Mouse (Mus musculus) ES-E14 (cell line): ENCODE measurements at regions not wholly inside any gene's neighbourhood (a gene's known extent, or its start where the extent isn't known, plus 50 kb on each side); places are given as distances from the start of the nearest gene placed in this dataset.

Experiments used
- DNase-seq: peaks from one replicate; pipeline ENCODE4 v3.0.0-alpha.2; 2013; ENCODE audit warnings: low read depth, low spot score
- H3K27ac ChIP-seq: 2 replicates; pipeline ENCODE4 v1.5.1; 2012; ENCODE audit warnings: low read depth, mild to moderate bottlenecking, low read length, moderate library complexity, mixed read lengths; ENCODE audit not compliant: poor library complexity, insufficient read depth, severe bottlenecking
- H3K36me3 ChIP-seq: 2 replicates; pipeline ENCODE4 v1.6.1; 2012; ENCODE audit warnings: mild to moderate bottlenecking, low read length, moderate library complexity, mixed read lengths; ENCODE audit not compliant: control insufficient read depth, poor library complexity, insufficient read depth, severe bottlenecking
- H3K4me1 ChIP-seq, 2 experiments: fragments of 150-350 bp in 1 of 2; sonication (generic) in 1 of 2; 2 replicates each; pipeline ENCODE4 v1.6.1; 2012; ENCODE audit warnings: low read length in 2 of 2, mild to moderate bottlenecking in 1 of 2, mixed read lengths in 1 of 2; ENCODE audit not compliant: control insufficient read depth in 2 of 2, insufficient read depth in 2 of 2, poor library complexity in 1 of 2
- H3K4me3 ChIP-seq, 2 experiments: fragments of 150-350 bp in 1 of 2; sonication (generic) in 1 of 2; 2 replicates each; pipeline ENCODE4 v1.5.1; 2012; ENCODE audit warnings: low read length in 2 of 2, low read depth in 1 of 2, mild to moderate bottlenecking in 1 of 2, mixed read lengths in 1 of 2; ENCODE audit not compliant: insufficient read depth in 1 of 2, poor library complexity in 1 of 2, severe bottlenecking in 1 of 2
- H3K9ac ChIP-seq: 2 replicates; pipeline ENCODE4 v1.6.1; 2012; ENCODE audit warnings: low read depth, mild to moderate bottlenecking, low read length, mixed read lengths; ENCODE audit not compliant: poor library complexity, insufficient read depth, severe bottlenecking
- H3K9me3 ChIP-seq: fragments of 150-350 bp; sonication (generic); 2 replicates; pipeline ENCODE4 v1.6.1; 2012; ENCODE audit warnings: low read depth, mild to moderate bottlenecking, low read length; ENCODE audit not compliant: control insufficient read depth, insufficient read depth
- CHD2 ChIP-seq: IDR thresholded peaks from 2 replicates; pipeline ENCODE4 v1.6.1; 2014; ENCODE audit warnings: mild to moderate bottlenecking, low read depth, low read length, inconsistent platforms
- HCFC1 ChIP-seq: IDR thresholded peaks from 2 replicates; pipeline ENCODE4 v1.6.1; 2012; ENCODE audit warnings: low read length, inconsistent platforms, borderline replicate concordance; ENCODE audit not compliant: insufficient read depth
- MAFK ChIP-seq: IDR thresholded peaks from 2 replicates; pipeline ENCODE4 v1.6.1; 2014; ENCODE audit warnings: mild to moderate bottlenecking, low read depth, low read length, inconsistent platforms; ENCODE audit not compliant: insufficient read depth
- ZC3H11A ChIP-seq: IDR thresholded peaks from 2 replicates; pipeline ENCODE4 v1.6.1; 2012; ENCODE audit warnings: low read depth, mild to moderate bottlenecking, inconsistent platforms, low read length, borderline replicate concordance
- ZNF384 ChIP-seq: IDR thresholded peaks from 2 replicates; pipeline ENCODE4 v1.6.1; 2012; ENCODE audit warnings: low read depth, low read length, inconsistent platforms
- in situ Hi-C, 2 experiments: fragments of 600-800 bp; cut with MboI; formaldehyde crosslinking; loops; one replicate each; pipeline ENCODE4 v1.15.1; 2025; ENCODE audit warnings: low sequenced_read_pairs in 2 of 2, inconsistent platforms in 1 of 2; ENCODE audit not compliant: unreplicated experiment in 2 of 2

- H3K4me3 ChIP-seq = no peak overlapping the region
- H3K9ac ChIP-seq = no peak overlapping the region
- H3K9me3 ChIP-seq = no peaks in the 10 kb centered on the region
- TF ChIP-seq HCFC1 (no peak), ZNF384 (no peak), MAFK (no peak), CHD2 (no peak), ZC3H11A (no peak)
- in situ Hi-C loops = no loop called here
- H3K27ac ChIP-seq = no peak overlapping the region
- no peak for DNase-seq
- no peaks in the 10 kb centered on the region for H3K36me3 ChIP-seq
- no peaks in the 10 kb centered on the region for H3K4me1 ChIP-seq
Observed at GRCm38 (mm10) chr10:84172828-84173321, 267.5 kb downstream of the Nuak1 start.

DNA sequence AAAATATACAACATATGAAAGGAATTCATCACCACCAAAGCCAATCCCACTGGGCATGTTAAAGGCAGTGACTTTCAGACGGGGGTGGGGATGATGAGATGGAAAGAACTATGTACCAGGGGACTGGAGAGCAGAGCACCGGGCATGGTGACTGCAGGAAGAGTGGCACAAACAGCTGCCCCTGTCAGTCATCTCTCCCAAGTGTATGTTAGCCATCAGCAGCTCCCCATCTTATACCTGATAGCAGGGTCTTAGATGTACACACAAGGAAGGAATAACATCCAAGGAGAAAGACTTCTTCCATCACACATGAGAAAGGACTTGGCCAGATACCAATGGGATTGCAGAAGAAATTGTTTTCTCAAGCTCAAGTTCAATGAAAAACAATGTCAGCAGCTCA, 257.2 kb downstream of the Nuak1 start:
- DNase-seq = no peak
- TF ChIP-seq CHD2 = no peak
- TF ChIP-seq MAFK = no peak
- no peak for TF ChIP-seq ZC3H11A
- no peak for TF ChIP-seq ZNF384
- no peak for TF ChIP-seq HCFC1
- Histone ChIP-seq H3K36me3 (no peaks in the 10 kb centered on the region), H3K27ac (no peak overlapping the region), H3K9me3 (no peaks in the 10 kb centered on the region), H3K4me3 (no peak overlapping the region), H3K4me1 (no peaks in the 10 kb centered on the region), H3K9ac (no peak overlapping the region)
- in situ Hi-C loops = no loop called here

DNA sequence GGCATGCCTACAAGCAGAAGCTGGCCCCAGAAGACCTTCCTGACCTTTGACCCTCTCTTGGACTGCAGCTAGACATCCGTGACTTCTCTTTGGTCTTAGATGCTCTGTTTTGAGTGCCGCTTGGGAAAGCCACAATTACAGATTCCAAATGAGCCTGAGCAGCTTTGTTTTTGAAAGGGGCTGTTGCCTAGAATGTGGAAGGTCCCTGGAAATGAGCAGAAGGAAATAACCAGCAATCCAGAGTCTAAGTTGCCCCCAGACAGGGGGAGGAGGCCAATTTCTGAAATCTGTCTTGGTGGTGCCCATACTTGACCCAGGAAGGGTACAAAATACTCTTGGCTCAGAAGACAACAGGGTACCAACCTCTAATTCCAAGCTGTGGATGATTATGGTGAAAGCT, 253.9 kb downstream of the Nuak1 start:
- Histone ChIP-seq H3K9me3 (no peaks in the 10 kb centered on the region), H3K36me3 (no peaks in the 10 kb centered on the region), H3K4me1 (no peaks in the 10 kb centered on the region), H3K27ac (no peak overlapping the region), H3K4me3 (no peak overlapping the region), H3K9ac (no peak overlapping the region)
- in situ Hi-C loops = no loop called here
- no peak for DNase-seq
- TF ChIP-seq ZC3H11A (no peak), MAFK (no peak), HCFC1 (no peak), CHD2 (no peak), ZNF384 (no peak)

GRCm38 (mm10) chr10:84199035-84199434, 241.4 kb downstream of the Nuak1 start:
- in situ Hi-C loops = no loop called here
- Histone ChIP-seq H3K4me3 (no peak overlapping the region), H3K9me3 (no peaks in the 10 kb centered on the region), H3K9ac (no peak overlapping the region), H3K27ac (no peak overlapping the region), H3K36me3 (no peaks in the 10 kb centered on the region), H3K4me1 (no peaks in the 10 kb centered on the region)
- TF ChIP-seq ZC3H11A (no peak), CHD2 (no peak), ZNF384 (no peak), HCFC1 (no peak), MAFK (no peak)
- no peak for DNase-seq

DNA sequence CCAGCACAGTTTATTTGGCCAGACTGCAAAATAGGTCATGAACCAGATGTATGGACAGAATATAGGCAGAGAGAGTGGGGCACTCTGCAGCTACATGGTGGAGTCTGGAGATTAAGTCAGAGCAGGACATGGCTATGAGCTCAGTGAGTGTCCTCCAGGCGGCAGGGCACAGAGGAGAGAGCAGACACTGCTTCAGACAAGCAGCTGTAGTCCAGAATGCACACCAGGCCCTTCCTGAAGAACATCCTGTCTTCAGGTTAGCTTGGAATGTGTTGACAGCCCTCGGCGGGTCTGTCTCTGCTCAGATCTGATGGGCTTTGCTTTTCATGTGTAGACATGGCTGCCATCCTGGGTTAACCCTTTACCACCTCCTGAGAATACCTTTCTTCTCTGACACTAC, 238.6 kb downstream of the Nuak1 start:
- DNase-seq = no peak
- in situ Hi-C loops = no loop called here

More for the DNA sequence above, 238.6 kb downstream of the Nuak1 start:
- Histone ChIP-seq H3K36me3 (no peaks in the 10 kb centered on the region), H3K9ac (no peak overlapping the region), H3K4me1 (no peaks in the 10 kb centered on the region), H3K9me3 (no peaks in the 10 kb centered on the region), H3K27ac (no peak overlapping the region), H3K4me3 (no peak overlapping the region)
- TF ChIP-seq HCFC1 (no peak), CHD2 (no peak), ZC3H11A (no peak), ZNF384 (no peak), MAFK (no peak)
